Mouse (Mus musculus): ENCODE measurements around the gene Sf3a3. TPM values are rescaled to one million over a fixed set of nuclear protein-coding genes. Genes with fewer than 3 reads are reported as not detected.

The Sf3a3 gene
- total RNA-seq, 2 experiments from 2014 or later: 38.0 to 46.9 TPM

GRCm38 (mm10) chr4:124726121-124726520, 11.5 kb downstream of the Sf3a3 start:
- no peak for DNase-seq (ENCODE audit: low spot score in 2 of 2)

- DNase-seq (ENCODE audit: low spot score in 2 of 2): no peak
Observed at GRCm38 (mm10) chr4:124736952-124737351, 22.4 kb downstream of the Sf3a3 start.

GRCm38 (mm10) chr4:124737486-124737885, 22.9 kb downstream of the Sf3a3 start:
- no peak for DNase-seq (ENCODE audit: low spot score in 2 of 2)

- no peak for DNase-seq (ENCODE audit: low spot score in 2 of 2)
Observed at GRCm38 (mm10) chr4:124738013-124738412, 23.4 kb downstream of the Sf3a3 start.

- DNase-seq (ENCODE audit: low spot score in 2 of 2): no peak
Observed at GRCm38 (mm10) chr4:124738783-124739182, 24.2 kb downstream of the Sf3a3 start.

GRCm38 (mm10) chr4:124741376-124742343, 27.1 kb downstream of the Sf3a3 start, which contains the start of gene Inpp5b:
Gene Inpp5b, plus strand, starts transcription at chr4:124741850.
- peak; percentile 46 to 80 for DNase-seq (ENCODE audit: low spot score in 2 of 2)

GRCm38 (mm10) chr4:124742839-124743238, 28.3 kb downstream of the Sf3a3 start:
- DNase-seq (ENCODE audit: low spot score in 2 of 2): no peak

- DNase-seq (ENCODE audit: low spot score in 2 of 2): no peak
Observed at GRCm38 (mm10) chr4:124746577-124746976, 32.0 kb downstream of the Sf3a3 start.

GRCm38 (mm10) chr4:124747851-124748250, 33.3 kb downstream of the Sf3a3 start:
- DNase-seq (ENCODE audit: low spot score in 2 of 2): no peak

- peak; percentile 93 to 97 for DNase-seq (ENCODE audit: low spot score in 2 of 2)
Observed at GRCm38 (mm10) chr4:124751300-124752250, 37.0 kb downstream of the Sf3a3 start.

- DNase-seq (ENCODE audit: low spot score in 2 of 2): no peak
Observed at GRCm38 (mm10) chr4:124752281-124753199, 38.0 kb downstream of the Sf3a3 start.

GRCm38 (mm10) chr4:124755526-124755925, 41.0 kb downstream of the Sf3a3 start:
- no peak for DNase-seq (ENCODE audit: low spot score in 2 of 2)

GRCm38 (mm10) chr4:124759305-124759811, 44.8 kb downstream of the Sf3a3 start:
- no peak for DNase-seq (ENCODE audit: low spot score in 2 of 2)

- no peak for DNase-seq (ENCODE audit: low spot score in 2 of 2)
Observed at GRCm38 (mm10) chr4:124761201-124761600, 46.6 kb downstream of the Sf3a3 start.

- DNase-seq (ENCODE audit: low spot score in 2 of 2): no peak
Observed at GRCm38 (mm10) chr4:124762858-124763452, 48.4 kb downstream of the Sf3a3 start.

GRCm38 (mm10) chr4:124765802-124766565, 51.4 kb downstream of the Sf3a3 start:
- no peak for DNase-seq (ENCODE audit: low spot score in 2 of 2)

GRCm38 (mm10) chr4:124766566-124766940, 52.0 kb downstream of the Sf3a3 start:
- DNase-seq (ENCODE audit: low spot score in 2 of 2): no peak

- DNase-seq (ENCODE audit: low spot score in 2 of 2): no peak
Observed at GRCm38 (mm10) chr4:124768963-124769591, 54.5 kb downstream of the Sf3a3 start.

GRCm38 (mm10) chr4:124770624-124771023, 56.0 kb downstream of the Sf3a3 start:
- no peak for DNase-seq (ENCODE audit: low spot score in 2 of 2)
